Mouse (Mus musculus) cerebellum, adult 9-11 months (tissue): ENCODE results near the gene Slc2a1.

Source experiments
- DNase-seq: peaks from one replicate; pipeline ENCODE4 v3.0.0; 2022

Slc2a1 gene

GRCm38 (mm10) chr4:119098216-119099210 is 10.0 kb upstream of the Slc2a1 start:
- DNase-seq = no peak

- no peak for DNase-seq
These were observed 7.1 kb upstream of the Slc2a1 start for GRCm38 (mm10) chr4:119101392-119101791.

- no peak for DNase-seq
These were observed 6.0 kb upstream of the Slc2a1 start for GRCm38 (mm10) chr4:119102350-119103126.

GRCm38 (mm10) chr4:119104847-119105246 is 3.7 kb upstream of the Slc2a1 start:
- DNase-seq = no peak

GRCm38 (mm10) chr4:119105704-119106103 is 2.8 kb upstream of the Slc2a1 start:
- DNase-seq = peak; percentile 47

- peak; percentile 65 for DNase-seq
These were observed 644 bp upstream of the Slc2a1 start for GRCm38 (mm10) chr4:119107867-119108266.

- DNase-seq = no peak
These were observed 1.1 kb downstream of the Slc2a1 start for GRCm38 (mm10) chr4:119109640-119110039.

- no peak for DNase-seq
These were observed 2.0 kb downstream of the Slc2a1 start for GRCm38 (mm10) chr4:119110512-119110911.

GRCm38 (mm10) chr4:119111410-119111809 is 2.9 kb downstream of the Slc2a1 start:
- DNase-seq = no peak

- DNase-seq = no peak
These were observed 3.9 kb downstream of the Slc2a1 start for GRCm38 (mm10) chr4:119112256-119112885.

GRCm38 (mm10) chr4:119115611-119116070 is 7.1 kb downstream of the Slc2a1 start:
- no peak for DNase-seq

- no peak for DNase-seq
These were observed 7.8 kb downstream of the Slc2a1 start for GRCm38 (mm10) chr4:119116336-119116735.

- no peak for DNase-seq
These were observed 9.1 kb downstream of the Slc2a1 start for GRCm38 (mm10) chr4:119117571-119117970.

- no peak for DNase-seq
These were observed 10.2 kb downstream of the Slc2a1 start for GRCm38 (mm10) chr4:119118659-119119077.

- no peak for DNase-seq
These were observed 10.8 kb downstream of the Slc2a1 start for GRCm38 (mm10) chr4:119119354-119119753.

- no peak for DNase-seq
These were observed 11.6 kb downstream of the Slc2a1 start for GRCm38 (mm10) chr4:119120095-119120494.

GRCm38 (mm10) chr4:119121249-119121648 is 12.7 kb downstream of the Slc2a1 start:
- no peak for DNase-seq

GRCm38 (mm10) chr4:119124771-119125273 is 16.3 kb downstream of the Slc2a1 start:
- DNase-seq = no peak

- DNase-seq = no peak
These were observed 17.2 kb downstream of the Slc2a1 start for GRCm38 (mm10) chr4:119125577-119126270.

- DNase-seq = no peak
These were observed 18.7 kb downstream of the Slc2a1 start for GRCm38 (mm10) chr4:119127229-119127628.

GRCm38 (mm10) chr4:119128547-119128946 is 20.0 kb downstream of the Slc2a1 start:
- DNase-seq = no peak

GRCm38 (mm10) chr4:119129096-119129495 is 20.6 kb downstream of the Slc2a1 start:
- DNase-seq = no peak
